Mouse (Mus musculus) regulatory T cell (primary cell): Measurements from ENCODE around the gene Fam196b.

ENCODE experiments used
- in situ Hi-C: fragments of 300-600 bp; cut with MboI, MseI; formaldehyde crosslinking; loops from one replicate; pipeline ENCODE4 v1.15.1; 2025; ENCODE audit warnings: high pct_unique_total_duplicates

Gene Fam196b

DNA sequence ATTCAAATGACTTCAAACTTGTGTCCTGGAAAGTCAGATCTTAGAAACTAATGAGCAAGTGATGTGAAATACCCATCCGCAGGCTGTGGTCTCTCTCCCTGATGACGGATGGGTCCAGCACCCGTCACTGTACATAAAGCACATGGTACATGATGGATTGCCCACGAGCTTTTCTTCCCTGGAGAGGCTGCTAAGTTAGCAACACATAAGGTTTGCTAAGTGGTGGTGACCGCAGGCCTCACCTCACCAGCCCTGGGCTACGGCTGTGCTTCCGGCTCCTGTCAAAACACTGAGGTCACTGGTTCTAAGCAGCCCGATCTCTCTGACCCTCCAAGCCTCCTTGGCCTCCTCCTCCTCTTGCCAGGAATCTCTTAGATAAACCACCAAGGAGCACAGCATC is 91.7 kb downstream of the Fam196b start:
- in situ Hi-C loops: no loop called here

DNA sequence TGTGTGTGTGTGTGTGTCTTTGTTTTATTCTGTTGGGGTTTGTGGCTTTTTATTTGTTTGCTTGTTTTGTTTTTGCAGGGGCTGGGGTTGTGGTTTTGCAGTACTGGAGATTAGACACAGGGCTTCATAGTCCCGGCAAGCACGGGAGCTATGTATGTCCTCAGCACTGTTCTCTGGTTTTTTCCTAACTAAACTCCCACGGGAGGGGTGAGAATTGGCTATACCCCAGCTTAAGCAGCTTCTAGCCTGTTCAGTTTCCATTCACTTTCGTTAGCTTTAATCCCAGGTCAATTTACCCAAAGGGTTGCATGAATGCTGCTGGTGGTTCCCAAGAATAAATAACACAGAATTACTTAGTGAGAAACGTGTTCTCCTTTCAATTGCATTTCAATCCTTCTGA is 92.2 kb downstream of the Fam196b start:
- in situ Hi-C loops: no loop called here

DNA sequence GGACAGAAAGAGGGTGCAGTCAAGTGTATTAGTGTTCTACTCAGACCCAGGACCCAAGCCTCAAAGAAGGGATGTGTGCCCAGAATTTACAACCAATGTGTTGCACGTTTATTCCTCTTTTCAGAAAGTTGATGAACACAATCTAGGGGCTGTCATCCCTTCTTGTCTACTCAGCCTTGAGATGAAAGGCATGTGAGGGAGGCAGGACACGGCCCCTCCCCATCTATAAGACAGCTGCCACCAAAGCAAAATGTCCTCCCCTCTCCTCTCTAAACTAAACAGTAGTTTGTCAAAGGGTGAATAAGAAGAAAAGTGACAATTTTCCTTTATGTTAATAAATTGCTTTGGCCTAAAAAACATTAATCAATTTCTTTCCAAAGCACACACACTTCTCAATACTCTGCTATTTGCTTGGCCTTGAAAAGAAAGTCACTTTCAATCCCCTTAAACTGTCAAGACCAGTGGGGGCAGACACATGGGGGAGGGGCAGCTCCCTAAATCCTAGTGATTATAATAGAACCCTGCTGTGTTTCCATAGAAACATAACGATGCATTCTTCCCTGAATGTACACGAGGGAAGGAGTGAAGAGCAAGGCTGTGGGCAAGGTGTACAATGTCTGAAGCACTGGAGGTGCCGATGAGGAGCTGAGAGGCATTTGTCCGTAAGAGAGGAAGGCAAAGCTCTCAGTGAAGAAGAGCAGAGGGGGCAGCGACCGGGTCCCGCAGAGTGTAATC is 101.4 kb downstream of the Fam196b start:
- in situ Hi-C loops: no loop called here

DNA sequence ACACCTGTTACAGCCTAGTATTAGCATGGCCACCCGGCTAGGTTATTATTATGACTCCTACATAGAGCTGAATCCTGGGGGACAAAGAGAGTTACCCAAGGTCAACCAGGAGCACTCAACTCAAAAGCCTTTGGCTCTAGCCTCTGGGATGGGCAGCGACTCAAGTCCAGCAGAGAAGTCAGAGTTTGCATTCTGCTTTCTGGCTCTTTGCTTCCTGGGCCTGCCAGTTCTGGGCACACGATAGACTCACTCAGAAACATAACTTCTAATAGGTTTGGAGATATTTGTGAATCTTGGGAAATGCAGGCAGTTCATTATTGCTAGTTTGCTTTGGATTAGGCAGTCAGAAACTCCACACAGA is 102.0 kb downstream of the Fam196b start:
- in situ Hi-C loops: no loop called here

DNA sequence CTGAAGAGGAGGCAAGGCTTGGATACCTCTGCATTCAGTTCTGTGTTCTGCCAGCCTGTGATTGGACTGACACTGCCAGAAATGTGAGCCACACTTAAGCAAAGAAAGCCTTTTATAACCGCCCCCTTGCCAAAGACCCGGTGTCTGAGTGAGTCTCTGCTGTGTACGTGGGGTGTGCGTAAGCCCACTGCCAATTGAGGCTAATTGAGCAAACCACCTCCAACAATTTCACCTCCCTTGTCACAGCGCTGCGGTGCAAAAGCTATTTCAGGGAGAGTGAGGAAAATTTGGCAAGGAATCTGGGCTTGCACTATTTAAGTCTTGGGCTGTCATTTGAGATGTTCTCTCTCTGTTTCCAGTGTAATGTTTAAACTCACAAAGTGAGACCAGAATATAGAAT is 106.4 kb downstream of the Fam196b start:
- in situ Hi-C loops: no loop called here

DNA sequence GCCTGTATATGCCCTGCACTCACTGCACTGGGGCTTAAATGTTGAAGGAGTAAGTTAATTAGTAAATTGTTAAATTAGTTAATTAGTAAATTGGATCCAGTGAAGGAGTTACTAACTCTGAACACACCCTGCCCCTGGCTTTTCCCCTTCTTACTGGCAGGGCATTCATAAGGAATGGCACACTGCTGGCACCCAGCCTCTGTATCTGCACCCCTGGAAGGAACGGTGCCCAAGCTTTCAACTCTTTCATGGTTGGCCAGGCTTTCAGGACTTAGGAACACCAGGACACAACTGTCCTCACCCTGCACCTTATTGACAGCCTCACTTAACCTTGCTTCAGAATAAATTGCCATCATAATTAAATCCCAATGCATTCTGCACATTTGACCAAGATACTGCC is 109.9 kb downstream of the Fam196b start:
- in situ Hi-C loops: no loop called here

DNA sequence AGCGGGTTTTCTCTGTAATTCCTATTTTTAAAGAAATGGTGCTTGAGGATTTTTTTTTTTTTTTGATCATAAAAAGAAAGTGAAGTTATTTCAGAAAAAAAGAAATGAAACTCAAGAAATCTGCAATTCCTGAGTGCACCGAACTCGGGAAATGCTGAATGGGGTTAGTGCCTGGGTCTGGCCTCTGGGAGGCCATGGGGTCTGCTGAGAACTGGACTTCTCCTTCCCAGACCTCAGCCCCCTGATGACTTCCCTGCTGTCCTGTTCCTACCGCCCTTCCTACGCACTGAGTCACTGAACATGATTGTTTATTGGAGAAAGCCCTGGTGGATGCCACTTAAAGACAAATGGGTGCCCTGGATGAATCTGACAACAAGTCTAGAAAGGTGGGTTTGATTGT is 112.6 kb downstream of the Fam196b start:
- in situ Hi-C loops: loop anchor here (25.0 kb wide), 1 partner anchor 660 kb away; no protein-coding TSS in a partner anchor

DNA sequence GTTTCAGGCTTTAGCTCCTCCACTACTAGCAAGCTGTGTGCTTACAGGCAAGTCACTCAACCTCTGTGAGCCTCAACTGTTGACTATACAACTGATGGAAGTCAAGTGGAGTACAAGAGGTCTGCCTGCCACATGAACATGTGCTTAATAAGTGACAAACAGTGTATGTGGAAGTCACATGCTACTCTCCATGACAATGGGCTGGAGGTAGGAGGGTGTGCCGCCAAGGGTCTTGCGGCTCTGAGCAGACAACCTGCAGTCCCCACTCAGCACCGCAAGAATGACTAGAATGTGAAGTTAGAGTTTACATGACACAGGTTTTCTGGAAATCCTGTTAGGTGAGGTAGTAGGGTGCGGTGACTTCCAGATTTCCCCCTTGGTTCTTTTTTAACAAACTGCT is 116.3 kb downstream of the Fam196b start:
- in situ Hi-C loops: loop anchor here (25.0 kb wide), 1 partner anchor 656 kb away; no protein-coding TSS in a partner anchor

DNA sequence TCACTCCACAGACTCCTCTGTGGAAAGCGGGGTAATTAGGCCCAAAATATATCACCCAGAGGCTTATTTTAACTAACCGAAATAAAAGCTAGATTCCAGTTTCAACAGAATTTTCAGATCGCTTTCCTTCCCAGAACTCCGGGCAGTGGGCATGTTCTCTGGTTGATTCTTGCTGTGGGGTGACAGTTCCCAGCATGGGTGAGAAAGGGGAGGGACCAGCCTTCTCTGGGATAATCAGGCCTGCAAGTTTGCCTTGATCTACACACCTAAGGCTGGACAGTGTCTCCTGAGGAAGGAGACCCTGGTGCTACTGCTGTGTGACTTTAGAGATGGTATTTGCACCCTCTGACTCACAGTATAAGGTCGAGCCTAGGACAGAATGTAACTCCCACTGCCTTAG is 116.7 kb downstream of the Fam196b start:
- in situ Hi-C loops: loop anchor here (25.0 kb wide), 1 partner anchor 656 kb away; no protein-coding TSS in a partner anchor

DNA sequence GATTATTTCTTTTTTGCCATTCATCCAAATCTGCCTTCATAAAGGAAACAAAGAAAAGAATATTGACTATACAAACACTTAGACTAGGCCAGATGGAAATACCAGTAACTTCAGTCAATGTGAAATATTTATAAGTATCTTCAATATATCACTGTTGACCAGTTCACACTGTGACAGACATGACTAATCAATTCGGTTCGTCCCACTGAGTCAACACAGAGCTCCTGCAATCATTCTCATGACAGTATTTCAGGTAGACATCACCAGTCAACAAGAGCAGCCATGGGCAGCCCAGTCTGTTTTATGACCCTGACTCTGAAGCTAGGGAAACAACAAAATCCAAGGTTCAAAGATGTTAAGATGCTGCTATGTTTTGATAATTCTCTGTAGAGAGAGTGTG is 117.4 kb downstream of the Fam196b start:
- in situ Hi-C loops: loop anchor here (25.0 kb wide), 1 partner anchor 655 kb away; no protein-coding TSS in a partner anchor

DNA sequence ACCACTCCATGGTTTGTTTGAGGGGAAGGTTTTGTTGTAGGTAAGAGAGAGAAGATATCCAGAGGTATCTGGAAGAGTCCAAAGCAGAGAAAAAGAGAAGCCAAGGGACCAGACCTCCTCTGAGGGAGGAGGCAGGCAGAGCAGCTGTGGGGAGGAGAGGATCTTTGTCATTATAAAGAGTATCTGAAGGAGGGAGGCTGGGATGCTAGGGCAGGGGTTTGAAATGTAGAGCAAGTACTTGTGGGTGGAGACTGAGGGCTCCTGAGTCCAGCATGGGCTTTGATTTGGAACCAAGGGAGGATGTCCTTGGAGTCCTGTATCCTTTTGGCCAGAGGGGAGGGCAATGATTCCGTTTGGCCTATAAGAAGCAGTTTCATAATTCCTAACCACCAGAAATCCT is 122.8 kb downstream of the Fam196b start:
- in situ Hi-C loops: loop anchor here (25.0 kb wide), 1 partner anchor 650 kb away; no protein-coding TSS in a partner anchor

DNA sequence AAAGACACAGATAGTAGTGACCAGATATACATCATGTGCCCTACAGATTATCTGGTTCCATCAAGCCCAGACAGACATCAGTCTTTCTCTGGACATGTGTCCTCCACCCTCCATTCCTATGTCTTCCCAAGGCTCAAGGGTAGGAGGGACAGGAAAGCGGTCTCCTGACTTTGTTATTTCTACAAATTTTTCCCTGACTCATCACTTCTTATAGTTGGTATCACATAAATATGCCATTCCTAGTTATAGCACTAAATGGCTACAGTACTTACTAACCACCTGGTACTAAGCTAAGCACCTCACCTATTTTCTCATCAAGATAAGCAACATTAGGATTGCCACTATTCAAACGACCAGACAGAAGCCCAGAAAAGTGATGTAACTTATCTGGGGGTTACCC is 123.8 kb downstream of the Fam196b start:
- in situ Hi-C loops: loop anchor here (25.0 kb wide), 1 partner anchor 649 kb away; no protein-coding TSS in a partner anchor

DNA sequence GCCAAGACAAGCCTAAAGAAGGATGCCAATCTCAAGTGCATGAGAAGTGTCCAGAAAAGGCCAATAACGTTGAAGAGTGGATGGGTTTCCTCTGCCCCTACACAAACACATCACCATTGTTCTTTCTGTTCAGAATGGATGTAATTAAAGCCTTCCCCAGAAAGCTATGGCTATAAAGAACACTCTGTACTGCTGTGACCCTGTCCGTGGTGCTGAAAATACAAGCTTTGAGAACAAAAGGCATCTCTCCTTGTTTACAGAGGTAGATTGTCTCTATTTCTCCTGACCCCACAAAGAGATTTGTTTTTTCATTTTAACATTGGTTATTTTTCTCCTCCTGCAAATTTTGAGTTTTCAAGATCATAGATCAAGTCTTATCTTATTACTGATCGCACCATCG is 133.3 kb downstream of the Fam196b start:
- in situ Hi-C loops: loop anchor here (25.0 kb wide), 1 partner anchor 639 kb away; no protein-coding TSS in a partner anchor

DNA sequence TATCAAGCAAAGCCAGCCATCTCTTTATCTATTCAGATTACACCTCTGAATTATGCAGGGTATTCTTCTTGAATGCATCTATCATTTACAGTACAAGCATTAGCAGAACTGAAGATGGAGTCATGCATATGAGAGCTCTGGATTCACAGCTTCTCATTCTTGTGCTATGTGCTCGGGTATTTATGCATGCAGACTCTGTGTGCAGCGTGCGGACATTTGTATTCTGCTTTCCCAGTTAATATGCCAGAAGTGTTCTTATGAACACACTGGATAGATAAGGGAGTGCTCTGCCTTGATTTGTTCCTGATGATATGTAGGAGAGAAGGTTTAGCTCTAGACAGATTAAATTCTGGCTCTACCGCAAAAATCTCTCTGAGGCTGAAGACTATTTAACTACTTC is 135.3 kb downstream of the Fam196b start:
- in situ Hi-C loops: loop anchor here (25.0 kb wide), 1 partner anchor 637 kb away; no protein-coding TSS in a partner anchor

DNA sequence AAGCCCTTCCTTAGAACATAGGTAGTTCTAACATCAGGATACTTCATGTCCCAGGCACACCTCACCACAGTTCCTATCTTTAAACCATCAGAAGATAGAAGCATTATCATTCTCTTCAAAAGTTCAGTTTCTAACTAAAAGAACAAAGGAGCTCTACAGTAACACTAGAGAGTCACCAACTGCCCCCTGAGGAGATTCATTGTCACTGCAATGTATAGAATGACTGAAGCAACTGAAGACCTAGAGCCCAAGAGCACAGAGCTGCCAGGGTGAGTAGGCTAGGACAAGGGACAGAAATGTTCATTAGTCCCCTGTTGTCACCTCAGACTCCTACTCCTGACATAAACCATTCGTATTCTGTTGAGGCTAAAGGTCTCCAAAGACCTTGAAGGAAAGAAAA is 152.4 kb downstream of the Fam196b start:
- in situ Hi-C loops: no loop called here

DNA sequence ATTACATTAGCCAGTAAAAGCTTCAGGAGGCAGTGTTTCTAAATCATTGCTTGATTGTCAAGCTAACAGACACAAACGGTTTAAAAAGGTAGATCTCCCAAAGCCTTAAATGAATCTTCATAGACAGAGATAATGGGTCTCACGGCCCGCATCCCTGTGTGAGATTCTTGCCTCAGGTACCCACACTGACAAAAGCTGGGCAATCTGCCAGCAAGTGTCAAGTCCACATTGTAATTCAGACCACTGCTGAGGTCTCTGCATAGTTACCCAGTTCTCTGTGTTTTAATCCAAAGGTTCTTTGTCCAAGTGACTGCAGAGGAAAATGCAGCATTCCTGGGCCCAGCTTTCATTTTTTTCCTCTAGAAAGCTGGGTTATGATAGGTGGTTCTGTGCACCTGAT is 153.9 kb downstream of the Fam196b start:
- in situ Hi-C loops: no loop called here

DNA sequence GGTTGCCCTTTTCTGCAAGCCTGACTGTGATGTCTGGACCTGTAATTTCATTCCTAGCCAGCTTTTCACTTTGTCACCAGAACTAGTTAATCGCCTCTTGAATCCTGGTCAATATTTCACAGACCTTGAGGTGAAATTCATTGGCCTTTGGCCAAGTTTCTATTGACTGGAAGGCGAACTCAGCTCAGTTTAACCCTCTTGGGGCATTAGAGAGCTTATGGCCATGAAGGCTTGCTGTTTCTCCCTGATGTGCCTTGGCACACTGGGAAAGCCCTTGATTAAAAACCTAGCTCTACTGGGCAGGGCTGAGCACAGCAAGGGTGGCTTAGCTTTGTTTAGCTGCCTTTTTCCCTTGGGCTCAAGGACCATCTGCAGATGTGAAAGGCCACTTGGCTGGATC is 155.2 kb downstream of the Fam196b start:
- in situ Hi-C loops: no loop called here
